Mouse (Mus musculus): ENCODE results near the gene Supt6. TPM values are rescaled to one million over a fixed set of nuclear protein-coding genes. Genes with fewer than 3 reads are reported as not detected.

Gene Supt6
- polyA plus RNA-seq, 1 experiment from 2014 or later: 11.4 TPM

- no peak for DNase-seq (ENCODE audit: low spot score)
- ATAC-seq: no peak
- no peaks in the 10 kb centered on the region for H3K27me3 ChIP-seq (replicated peaks; ENCODE audit: insufficient read depth, low read length)
These were observed 73.6 kb downstream of the Supt6 start for GRCm38 (mm10) chr11:78172034-78172747.

GRCm38 (mm10) chr11:78171328-78171727 lies 74.5 kb downstream of the Supt6 start:
- Histone ChIP-seq H3K27ac (ENCODE audit: low read length) (no peak overlapping the region), H3K4me3 (ENCODE audit: low read depth, low read length) (no peak overlapping the region), H3K9ac (replicated peaks; ENCODE audit: low read depth) (no peak overlapping the region), H3K4me1 (ENCODE audit: insufficient read depth, low read depth, low read length) (peaks cover 3% of the 10 kb centered on the region), H3K27me3 (replicated peaks; ENCODE audit: insufficient read depth, low read length) (no peaks in the 10 kb centered on the region), H3K36me3 (ENCODE audit: insufficient read depth, low read length) (no peaks in the 10 kb centered on the region; the same call in 1 of the 2 replicates), H3K4me2 (replicated peaks; ENCODE audit: low read depth, low read length) (no peak overlapping the region), H3K9me3 (ENCODE audit: low read length) (no peaks in the 10 kb centered on the region)
- DNase-seq (ENCODE audit: low spot score): no peak
- ATAC-seq: no peak
- TF ChIP-seq CTCF (IDR thresholded peaks at IDR 0.05) (peak; percentile 50), EP300 (IDR thresholded peaks at IDR 0.05) (no peak)
- 74% methylated on average over 4 of the region's 4 CpGs for WGBS

More at GRCm38 (mm10) chr11:78172034-78172747, 73.6 kb downstream of the Supt6 start:
- no peak overlapping the region for H3K9ac ChIP-seq (replicated peaks; ENCODE audit: low read depth)
- no peaks in the 10 kb centered on the region for H3K4me1 ChIP-seq (ENCODE audit: insufficient read depth, low read depth, low read length)
- H3K27ac ChIP-seq (ENCODE audit: low read length): no peak overlapping the region
- no peak overlapping the region for H3K4me2 ChIP-seq (replicated peaks; ENCODE audit: low read depth, low read length)
- no peak overlapping the region for H3K4me3 ChIP-seq (ENCODE audit: low read depth, low read length)
- no peaks in the 10 kb centered on the region; the same call in 1 of the 2 replicates for H3K36me3 ChIP-seq (ENCODE audit: insufficient read depth, low read length)
- no peaks in the 10 kb centered on the region for H3K9me3 ChIP-seq (ENCODE audit: low read length)
- peak; percentile 56 for TF ChIP-seq CTCF (IDR thresholded peaks at IDR 0.05)
- no peak for TF ChIP-seq EP300 (IDR thresholded peaks at IDR 0.05)
- 79% methylated on average over 16 of the region's 16 CpGs for WGBS

- Histone ChIP-seq H3K27me3 (replicated peaks; ENCODE audit: insufficient read depth, low read length) (no peaks in the 10 kb centered on the region), H3K9ac (replicated peaks; ENCODE audit: low read depth) (no peak overlapping the region), H3K4me3 (ENCODE audit: low read depth, low read length) (no peak overlapping the region), H3K9me3 (ENCODE audit: low read length) (no peaks in the 10 kb centered on the region), H3K27ac (ENCODE audit: low read length) (no peak overlapping the region), H3K4me2 (replicated peaks; ENCODE audit: low read depth, low read length) (no peak overlapping the region), H3K4me1 (ENCODE audit: insufficient read depth, low read depth, low read length) (peaks cover 10% of the 10 kb centered on the region), H3K36me3 (ENCODE audit: insufficient read depth, low read length) (no peaks in the 10 kb centered on the region; the same call in 1 of the 2 replicates)
- no peak for ATAC-seq
- TF ChIP-seq CTCF (IDR thresholded peaks at IDR 0.05) (no peak), EP300 (IDR thresholded peaks at IDR 0.05) (no peak)
- 87% methylated on average over 15 of the region's 15 CpGs for WGBS
- no peak for DNase-seq (ENCODE audit: low spot score)
These were observed 75.5 kb downstream of the Supt6 start for GRCm38 (mm10) chr11:78170306-78170705.

- H3K4me3 ChIP-seq (ENCODE audit: low read depth, low read length): no peak overlapping the region
- H3K9ac ChIP-seq (replicated peaks; ENCODE audit: low read depth): no peak overlapping the region
- H3K9me3 ChIP-seq (ENCODE audit: low read length): no peaks in the 10 kb centered on the region
- no peak overlapping the region for H3K27ac ChIP-seq (ENCODE audit: low read length)
- TF ChIP-seq EP300 (IDR thresholded peaks at IDR 0.05): no peak
- no peak for TF ChIP-seq CTCF (IDR thresholded peaks at IDR 0.05)
- DNase-seq (ENCODE audit: low spot score): no peak
- H3K4me2 ChIP-seq (replicated peaks; ENCODE audit: low read depth, low read length): 0 out of 2 replicates have a peak overlapping the region, but pooled peaks have one; percentile 6
- 52% methylated on average over 19 of the region's 19 CpGs for WGBS
- peaks cover 10% of the 10 kb centered on the region for H3K4me1 ChIP-seq (ENCODE audit: insufficient read depth, low read depth, low read length)
- ATAC-seq: no peak
- H3K36me3 ChIP-seq (ENCODE audit: insufficient read depth, low read length): no peaks in the 10 kb centered on the region; the same call in 1 of the 2 replicates
- no peaks in the 10 kb centered on the region for H3K27me3 ChIP-seq (replicated peaks; ENCODE audit: insufficient read depth, low read length)
These were observed 77.0 kb downstream of the Supt6 start for GRCm38 (mm10) chr11:78168541-78169468.

- H3K27ac ChIP-seq (ENCODE audit: low read length): peak overlapping the region; percentile 94; the same call in 1 of the 2 replicates
- ATAC-seq (no peak), DNase-seq (ENCODE audit: low spot score) (no peak)
- H3K36me3 ChIP-seq (ENCODE audit: insufficient read depth, low read length): no peaks in the 10 kb centered on the region; the same call in 1 of the 2 replicates
- H3K4me3 ChIP-seq (ENCODE audit: low read depth, low read length): no peak overlapping the region
- 89% methylated on average over 14 of the region's 14 CpGs for WGBS
- no peaks in the 10 kb centered on the region for H3K27me3 ChIP-seq (replicated peaks; ENCODE audit: insufficient read depth, low read length)
- H3K4me2 ChIP-seq (replicated peaks; ENCODE audit: low read depth, low read length): no peak overlapping the region
- no peak overlapping the region for H3K9ac ChIP-seq (replicated peaks; ENCODE audit: low read depth)
- no peak for TF ChIP-seq CTCF (IDR thresholded peaks at IDR 0.05)
- TF ChIP-seq EP300 (IDR thresholded peaks at IDR 0.05): no peak
- peaks cover 20% of the 10 kb centered on the region for H3K4me1 ChIP-seq (ENCODE audit: insufficient read depth, low read depth, low read length)
- H3K9me3 ChIP-seq (ENCODE audit: low read length): no peaks in the 10 kb centered on the region
These were observed 78.4 kb downstream of the Supt6 start for GRCm38 (mm10) chr11:78167257-78167959.
